Mouse (Mus musculus) ES-E14 (cell line): ENCODE measurements around the gene Ppp1r26.

Source experiments
- HCFC1 ChIP-seq: IDR thresholded peaks from 2 replicates; pipeline ENCODE4 v1.6.1; 2012; ENCODE audit warnings: low read length, inconsistent platforms, borderline replicate concordance; ENCODE audit not compliant: insufficient read depth
- MAFK ChIP-seq: IDR thresholded peaks from 2 replicates; pipeline ENCODE4 v1.6.1; 2014; ENCODE audit warnings: mild to moderate bottlenecking, low read depth, low read length, inconsistent platforms; ENCODE audit not compliant: insufficient read depth

DNA sequence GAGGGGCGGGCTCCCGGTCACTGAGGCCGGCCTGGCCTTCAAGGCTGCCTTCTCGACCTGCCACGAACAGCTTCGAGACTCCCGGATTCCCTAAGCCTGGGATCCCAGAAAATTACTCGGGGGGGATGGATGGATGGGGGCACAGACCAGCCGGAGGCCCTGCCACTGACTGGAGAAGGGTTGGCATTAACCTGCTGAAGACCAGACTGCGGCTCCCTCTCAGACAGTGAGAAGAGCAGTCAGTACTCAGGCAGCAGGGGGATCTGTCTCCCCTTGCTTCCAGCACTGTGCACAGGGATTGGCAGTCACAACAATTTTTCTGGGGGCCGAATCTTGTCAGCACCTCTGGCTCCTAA, 693 bp downstream of the Ppp1r26 start:
- no peak for TF ChIP-seq HCFC1
- no peak for TF ChIP-seq MAFK
